Mouse (Mus musculus): ENCODE results near the gene Psmd7.

- no peak for TF ChIP-seq POLR2A (IDR thresholded peaks at IDR 0.05; ENCODE audit: borderline replicate concordance, control insufficient read depth, low read depth, low read length)
- no peak for TF ChIP-seq CTCF (IDR thresholded peaks at IDR 0.05; ENCODE audit: control insufficient read depth, insufficient read depth, low read length)
These were observed 41.4 kb upstream of the Psmd7 start for GRCm38 (mm10) chr8:107629701-107630100.

Measured in bone marrow, adult 2 months (tissue).